Mouse (Mus musculus): ENCODE measurements around the gene Ppfia4.

- TF ChIP-seq POLR2A (IDR thresholded peaks at IDR 0.05; ENCODE audit: insufficient read depth, low read length) (no peak), CTCF (IDR thresholded peaks at IDR 0.05; ENCODE audit: low read depth, low read length) (no peak), EP300 (IDR thresholded peaks at IDR 0.05; ENCODE audit: insufficient read depth, low read depth, low read length) (no peak)
Observed at GRCm38 (mm10) chr1:134360656-134361055, 27.9 kb upstream of the Ppfia4 start.
